Mouse (Mus musculus) adrenal gland, postnatal 10 days (tissue): Measurements from ENCODE around the gene Wfdc16. TPM values are rescaled to one million over a fixed set of nuclear protein-coding genes. Genes with fewer than 3 reads are reported as not detected.

Experiments
- DNase-seq: peaks from one replicate; pipeline ENCODE4 v3.0.0; 2021; ENCODE audit warnings: mixed read lengths
- long read RNA-seq, 2 experiments: library from polyadenylated mRNA; stranded (forward); transcript quantifications; one replicate each; pipeline ENCODE4 v2.0.0; 2021
- total RNA-seq, 2 experiments: library from RNA; stranded (reverse); gene quantifications; 2 replicates each; pipeline ENCODE4 v1.2.3; 2021

The Wfdc16 gene
- total RNA-seq, result not detected
- long read RNA-seq, experiment 1, result 0 reads
- long read RNA-seq, experiment 2, result 0 reads

DNA sequence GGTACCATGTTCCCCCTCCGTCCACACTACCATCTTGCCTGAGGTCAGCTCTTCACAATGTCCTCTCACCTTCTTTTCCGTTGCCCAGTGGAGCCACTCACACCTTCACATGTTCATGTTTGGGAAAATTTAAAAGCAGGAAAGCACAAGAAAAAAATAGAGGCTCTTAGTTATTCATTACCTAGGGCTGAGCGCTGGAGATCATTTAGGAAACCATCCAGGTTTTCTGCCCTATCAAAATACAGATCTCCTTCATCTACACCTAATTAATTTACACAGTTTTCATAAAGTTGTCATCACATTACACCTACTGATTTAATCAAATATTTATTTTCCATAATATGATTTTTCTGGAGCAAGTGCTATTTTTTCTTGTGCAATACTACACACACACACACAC, at the start of gene Wfdc16:
Gene Wfdc16 (minus strand): TSS at position 101 of the 400 bp plus-strand sequence.
- no peak for DNase-seq

DNA sequence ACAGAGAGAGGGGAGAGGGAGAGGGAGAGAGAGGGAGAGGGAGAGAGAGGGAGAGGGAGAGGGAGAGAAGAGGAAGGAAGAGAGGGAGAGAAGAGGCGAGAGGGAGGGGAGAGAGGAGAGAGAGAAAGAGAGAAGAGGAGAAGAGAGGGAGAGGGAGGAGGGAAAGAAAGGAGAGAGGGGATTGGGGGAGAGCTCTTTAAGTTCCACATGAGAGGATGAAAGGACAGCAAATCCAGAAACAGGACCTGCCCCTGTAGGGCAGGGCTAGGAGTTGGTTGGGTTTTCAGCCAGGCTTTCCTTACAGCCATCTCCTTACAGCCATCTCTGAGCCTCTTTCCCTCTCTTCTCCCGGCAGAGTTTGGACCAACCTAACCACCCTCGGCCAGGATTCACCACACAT, 46.2 kb upstream of the Wfdc16 start, which contains the start of gene Wfdc13:
Gene Wfdc13 (plus strand): TSS at position 301 of the 400 bp plus-strand sequence.
- no peak for DNase-seq

DNA sequence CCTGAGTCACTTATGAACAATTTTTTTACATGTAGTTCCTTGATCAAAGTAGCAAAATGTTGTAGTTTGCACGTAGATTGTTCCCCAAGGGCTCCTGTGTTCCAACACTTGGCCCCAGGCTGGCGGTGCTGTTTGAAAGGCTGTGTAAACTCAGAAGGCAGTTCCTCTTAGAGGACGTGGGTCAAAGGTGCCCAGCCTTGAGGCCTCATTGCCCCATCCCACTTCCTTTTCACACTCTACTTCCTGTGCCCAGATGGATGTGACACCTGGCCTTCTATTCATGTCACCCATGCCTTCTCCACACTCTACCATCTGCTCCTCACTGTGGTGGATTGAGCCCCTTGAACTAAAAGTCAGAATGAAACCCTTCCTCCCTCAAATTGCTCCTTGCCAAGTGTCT, 41.3 kb upstream of the Wfdc16 start:
- peak; percentile 49 for DNase-seq

DNA sequence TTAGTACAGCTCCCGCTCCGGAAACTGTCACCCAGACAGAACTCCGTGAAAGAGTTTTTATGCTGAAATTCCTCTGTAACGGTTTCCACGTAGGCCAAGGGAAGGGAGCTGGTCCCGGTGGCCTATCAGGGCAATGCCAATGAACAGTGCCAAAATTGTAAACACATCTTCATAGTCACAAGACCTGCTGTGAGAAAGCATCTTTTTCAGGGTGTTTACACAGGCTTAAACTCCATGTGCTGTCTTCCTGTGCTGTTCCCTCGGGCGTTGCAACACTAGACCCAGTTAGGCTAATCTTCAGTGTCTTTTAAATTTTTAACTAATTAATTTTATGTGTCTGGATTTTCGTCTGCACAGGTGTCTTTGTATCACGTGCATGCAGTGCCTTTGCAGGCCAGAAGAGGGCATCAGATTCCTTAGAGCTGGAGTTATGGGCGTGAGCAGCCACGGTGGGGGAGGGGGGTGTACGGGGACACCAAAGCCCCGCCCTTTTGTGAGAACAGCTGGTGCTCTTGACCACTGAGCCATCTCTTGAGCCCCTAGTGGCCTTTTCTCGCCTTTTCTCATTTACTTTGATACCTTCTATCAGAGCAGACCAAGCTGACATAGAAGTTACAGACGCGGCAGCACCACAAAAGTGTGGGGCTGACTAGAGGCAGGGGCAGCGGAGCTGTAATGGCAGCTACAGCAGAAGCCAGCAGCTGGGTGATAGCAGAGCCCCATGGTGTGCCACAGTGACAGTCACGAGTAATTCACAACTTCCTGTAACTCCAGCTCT, 40.4 kb upstream of the Wfdc16 start:
- peak; percentile 81 for DNase-seq

DNA sequence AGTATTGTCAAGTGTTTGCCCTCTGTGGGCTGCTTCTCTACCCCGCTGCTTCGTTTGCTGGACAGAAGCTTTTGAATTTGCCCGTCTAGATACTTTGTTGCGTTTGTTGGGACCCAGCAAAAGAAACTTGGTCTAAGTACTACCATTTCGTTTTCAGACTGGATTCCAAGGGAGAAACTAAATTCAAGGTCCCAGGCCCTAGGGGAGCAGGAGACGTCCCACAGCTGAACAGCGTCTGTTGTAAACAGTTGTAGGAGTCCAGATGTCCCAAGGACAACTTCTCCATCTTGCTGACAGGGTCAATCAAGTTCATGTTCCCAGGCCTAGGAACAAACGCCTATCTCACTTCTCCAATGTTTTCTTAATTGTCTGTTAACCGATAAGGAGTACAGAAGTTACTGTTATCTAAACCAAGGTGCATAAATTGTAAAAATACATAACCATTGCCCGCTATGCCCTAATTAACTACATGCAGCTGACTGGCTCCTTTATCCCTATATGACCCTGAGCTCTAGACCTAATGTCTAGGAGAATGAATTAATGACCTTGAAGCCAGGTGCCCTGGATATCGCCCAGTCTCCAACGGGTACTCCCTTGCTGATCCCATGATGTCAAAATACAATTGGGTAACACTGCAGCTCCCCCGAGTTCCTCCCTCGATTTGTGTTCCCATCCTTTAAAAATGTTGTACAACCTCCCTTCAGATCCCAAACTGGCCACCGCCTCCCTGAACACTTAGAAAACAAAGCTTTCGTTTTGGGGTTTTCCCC, 38.5 kb upstream of the Wfdc16 start:
- no peak for DNase-seq

DNA sequence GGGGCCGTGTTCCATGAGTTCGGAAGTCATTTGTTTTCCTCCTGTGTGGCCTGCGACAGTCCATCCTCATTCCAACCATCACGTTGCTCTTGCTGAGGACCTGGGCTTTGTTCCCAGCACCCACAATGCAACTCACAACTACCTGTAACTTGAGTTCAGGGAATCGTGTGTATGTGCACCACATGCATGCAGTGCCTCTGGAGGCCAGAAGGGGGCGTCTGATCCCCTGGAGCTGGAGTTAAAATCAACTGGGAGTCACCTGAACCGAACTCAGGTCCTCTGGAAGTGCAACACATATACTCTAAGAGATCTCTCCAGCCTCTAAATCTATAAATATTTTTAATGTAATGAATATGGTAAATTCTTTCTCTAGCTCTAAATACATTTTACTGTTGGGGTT, 37.5 kb upstream of the Wfdc16 start:
- DNase-seq, result no peak

DNA sequence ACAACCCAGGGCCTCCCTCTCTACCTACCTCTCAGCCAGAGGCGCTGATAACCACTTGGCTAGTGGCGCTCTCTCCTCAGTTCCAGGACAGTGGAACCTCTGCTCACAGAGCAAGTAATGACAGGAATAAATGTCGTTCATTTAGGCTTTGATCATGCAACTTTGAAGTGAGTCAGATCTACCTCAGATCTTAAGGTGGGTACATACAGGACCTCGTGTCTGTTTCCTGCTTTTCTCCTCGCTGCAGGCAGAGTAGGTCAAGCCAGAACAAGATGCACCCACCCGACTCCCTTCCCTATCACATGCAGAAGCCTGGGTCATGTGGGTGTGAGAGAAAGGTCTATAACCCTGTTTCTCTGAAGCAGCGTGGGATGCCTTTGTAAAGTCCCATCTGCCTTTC, 35.4 kb upstream of the Wfdc16 start, which contains the start of gene Wfdc11:
Gene Wfdc11 (minus strand): TSS at position 101 of the 400 bp plus-strand sequence.
- DNase-seq, result no peak

DNA sequence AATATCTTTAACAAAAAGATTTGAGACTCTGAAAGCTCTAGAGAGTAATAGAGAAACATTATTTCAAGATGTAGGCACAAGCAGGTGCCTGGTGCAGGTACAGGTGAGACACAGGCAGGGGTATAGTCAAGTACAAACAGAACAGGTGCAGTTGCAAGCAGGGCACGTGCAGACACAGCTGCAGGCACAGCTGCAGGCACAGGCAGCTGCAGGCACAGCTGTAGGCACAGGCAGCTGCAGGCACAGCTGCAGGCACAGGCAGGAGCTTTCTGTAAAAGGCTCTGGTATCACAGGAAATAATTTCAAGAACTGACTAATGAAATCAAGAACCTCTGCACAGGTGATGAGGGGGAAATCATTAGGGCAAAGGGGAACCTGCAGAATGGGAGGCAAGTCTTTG, 32.3 kb upstream of the Wfdc16 start:
- DNase-seq, result no peak

DNA sequence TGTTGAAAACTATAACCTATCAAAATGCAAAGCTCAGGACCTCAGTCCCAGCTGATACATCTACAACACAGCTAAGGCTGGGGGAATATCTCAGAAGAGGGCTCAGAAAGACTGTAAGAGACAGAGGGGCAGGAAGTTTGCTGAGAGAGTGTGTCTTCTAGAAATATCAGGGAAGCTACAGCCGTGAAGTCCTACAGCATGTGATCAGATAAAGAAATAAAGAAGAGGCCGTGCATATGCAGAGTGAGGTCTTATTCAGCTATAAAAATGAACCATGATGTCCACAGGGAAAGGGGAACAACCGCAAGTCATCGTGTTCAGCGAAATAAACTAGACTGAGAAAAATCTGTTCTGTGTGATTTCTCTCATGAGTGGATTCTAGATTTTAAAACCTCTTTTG, 31.7 kb upstream of the Wfdc16 start:
- DNase-seq, result no peak

DNA sequence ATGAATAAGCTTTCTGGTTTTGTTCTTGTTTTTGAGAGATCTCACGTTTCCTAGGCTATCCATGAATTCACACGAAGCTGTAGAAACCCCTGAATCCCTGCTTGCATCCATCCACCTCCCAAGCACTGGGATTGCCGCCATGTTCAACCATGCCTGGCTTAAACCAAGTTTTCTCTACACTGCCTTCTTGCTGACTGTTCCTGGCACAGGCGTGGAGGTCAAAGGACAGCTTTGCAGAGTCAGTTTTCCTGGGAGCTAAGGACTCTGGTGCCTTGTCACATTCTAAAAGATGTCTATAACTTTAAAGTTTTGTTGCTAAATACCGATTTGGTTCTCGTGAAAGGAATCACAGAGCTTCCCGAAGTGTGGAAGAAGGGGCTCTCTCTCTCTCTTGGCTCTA, 26.3 kb upstream of the Wfdc16 start:
- no peak for DNase-seq

DNA sequence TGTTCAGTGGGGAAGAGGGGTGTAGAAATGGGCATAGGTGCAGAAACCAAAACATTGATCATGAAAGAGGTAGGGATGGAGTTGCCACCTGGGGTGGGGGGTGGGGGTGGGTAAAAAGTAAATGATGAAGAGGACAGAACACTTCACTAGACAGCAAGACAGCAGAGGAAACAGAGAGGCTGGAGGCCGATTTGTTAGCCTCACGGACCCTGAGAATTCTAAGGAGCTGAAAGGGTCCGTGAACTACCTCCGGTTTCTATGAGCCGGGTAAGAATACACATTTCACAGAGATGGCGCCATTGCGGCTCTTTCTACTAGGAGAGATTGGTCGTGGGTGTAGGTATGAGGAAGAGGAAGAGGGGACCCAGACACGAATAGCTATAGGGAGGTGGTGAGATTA, 17.9 kb upstream of the Wfdc16 start, which contains the start of gene Wfdc9:
Gene Wfdc9 (minus strand): TSS at position 101 of the 400 bp plus-strand sequence.
- no peak for DNase-seq

DNA sequence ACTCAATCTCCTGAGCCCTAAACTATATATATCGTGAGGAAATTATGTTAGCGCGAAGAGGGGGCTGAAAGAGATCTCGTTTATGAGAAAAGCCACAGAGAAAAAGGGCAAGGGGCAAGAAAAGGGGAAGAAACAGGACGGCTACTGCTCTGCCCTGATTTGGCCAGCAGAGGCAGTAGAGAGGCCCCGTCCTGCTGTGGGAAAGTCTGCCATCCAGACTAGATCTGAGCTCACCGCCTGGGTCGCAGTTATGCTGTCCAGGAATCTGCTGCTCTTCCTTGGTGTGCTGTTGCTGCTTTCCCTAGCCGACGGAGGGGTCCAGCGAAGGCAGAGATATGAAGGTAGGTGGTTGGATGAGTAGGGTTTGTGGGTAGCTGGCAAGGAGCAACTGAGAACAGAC, 17.3 kb upstream of the Wfdc16 start, which contains the start of gene Wfdc10:
Gene Wfdc10 (plus strand): TSS at position 189 of the 400 bp plus-strand sequence.
- peak; percentile 72 for DNase-seq

DNA sequence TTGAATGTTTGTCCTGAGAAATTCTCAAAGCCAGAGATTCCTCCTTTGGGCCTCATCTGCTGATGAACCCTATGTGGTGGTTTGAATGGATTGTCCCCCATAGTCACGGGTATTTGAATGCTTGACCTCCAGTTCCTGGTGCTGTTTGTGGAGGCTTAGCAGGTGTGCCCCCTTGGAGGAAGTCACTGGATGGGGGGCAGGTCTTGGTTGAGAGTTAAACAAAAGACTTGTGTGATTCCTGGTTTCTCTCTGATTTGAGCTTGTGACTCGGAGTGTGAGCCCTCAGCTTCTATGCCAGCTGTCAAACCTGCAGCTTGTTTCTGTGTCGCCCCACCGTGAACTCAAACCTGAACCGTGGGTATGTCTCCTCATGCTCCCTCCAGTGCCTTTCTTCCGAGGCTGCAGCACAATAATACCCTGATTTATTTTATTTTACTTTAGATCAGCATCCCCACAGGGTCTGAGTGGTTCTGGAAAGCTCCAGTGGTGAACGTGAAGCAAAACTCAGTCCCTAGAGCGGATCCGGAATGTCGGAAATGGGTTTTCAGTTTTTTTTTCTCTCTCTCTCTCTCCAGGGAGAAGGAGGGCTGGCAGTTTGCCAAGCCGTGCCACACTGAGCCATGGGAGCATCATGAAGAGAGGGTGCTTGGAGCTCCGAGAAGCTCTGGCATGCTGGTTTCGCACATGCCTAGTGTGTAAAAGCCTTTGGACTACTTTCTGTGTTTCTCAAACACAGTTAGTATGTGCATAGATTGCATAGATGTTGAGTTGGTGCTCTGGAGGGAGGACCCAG, 3.5 kb upstream of the Wfdc16 start:
- peak; percentile 42 for DNase-seq

DNA sequence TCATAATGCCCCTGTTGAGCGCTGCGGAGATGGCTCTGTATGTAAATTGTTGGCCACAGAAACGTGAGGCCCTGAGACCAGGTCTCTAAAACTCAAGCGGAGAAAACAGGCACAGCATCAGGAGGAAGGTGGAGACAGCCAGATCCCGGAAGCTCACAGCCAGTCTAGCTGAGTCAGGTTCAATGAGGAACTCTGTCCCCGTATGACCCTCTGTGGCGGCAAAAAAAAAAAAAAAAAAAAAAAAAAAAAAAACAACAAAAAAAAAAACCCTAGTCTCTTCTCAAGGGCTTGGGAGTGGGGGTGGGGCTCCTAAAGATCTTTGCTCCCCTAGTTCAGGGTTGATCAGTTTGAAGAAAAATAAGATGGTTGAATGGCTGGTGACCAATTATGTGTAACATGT, 2.5 kb upstream of the Wfdc16 start:
- no peak for DNase-seq

DNA sequence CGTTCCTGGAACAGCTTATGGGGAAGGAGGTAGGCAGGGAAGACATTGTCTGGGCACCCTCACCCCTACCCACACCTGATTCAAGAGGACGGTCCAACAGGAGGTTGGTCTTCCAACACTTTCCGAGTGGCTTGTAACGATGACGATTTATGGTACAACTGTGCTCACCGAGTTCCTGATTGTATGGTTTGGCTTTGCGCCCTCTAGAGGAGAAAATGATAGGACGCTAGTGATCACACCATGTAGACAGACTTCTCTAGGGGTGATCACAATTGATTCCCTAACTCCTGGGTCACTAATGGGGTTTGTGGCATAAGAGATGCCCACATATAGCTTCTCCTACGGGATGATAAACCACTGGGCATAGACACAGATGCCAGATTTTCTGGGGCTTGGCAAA, 3.3 kb downstream of the Wfdc16 start:
- DNase-seq, result no peak

DNA sequence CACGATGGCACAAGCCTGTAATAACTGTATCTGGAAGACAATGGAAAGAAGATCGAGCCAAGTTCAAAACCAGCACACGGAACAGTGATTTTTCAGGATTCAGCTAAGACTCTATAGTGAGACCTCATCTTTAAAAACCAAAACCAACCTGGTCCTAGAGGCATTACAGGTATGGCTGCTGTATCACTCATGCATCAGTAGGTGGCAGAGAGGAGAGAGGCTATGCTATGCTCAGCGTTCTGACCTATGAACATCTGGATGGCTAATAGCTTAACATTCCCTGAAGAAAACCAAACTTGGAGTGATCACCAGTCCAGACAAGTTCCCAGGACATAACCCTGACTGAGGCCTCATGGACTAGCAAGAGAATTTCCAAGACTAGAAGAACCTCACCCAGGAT, 16.8 kb downstream of the Wfdc16 start:
- no peak for DNase-seq

DNA sequence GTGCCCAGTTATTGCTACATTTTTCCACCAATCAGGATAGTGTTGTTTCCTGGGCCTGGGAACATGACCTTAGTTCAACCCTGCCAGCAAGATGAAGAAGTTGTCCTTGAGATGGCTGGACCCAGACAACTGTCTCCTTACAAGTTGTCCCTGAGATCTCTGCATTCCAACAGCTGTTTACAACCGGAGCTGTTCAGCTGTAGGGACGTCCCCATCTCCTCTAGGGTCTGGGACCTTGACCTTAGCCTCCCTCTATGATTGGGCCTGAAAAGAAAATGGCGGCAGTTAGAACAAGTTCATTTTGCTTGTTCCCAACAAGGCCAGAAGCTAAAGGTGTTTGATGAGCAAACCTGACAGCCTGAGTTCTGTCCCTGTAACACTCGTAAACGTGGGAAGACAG, 19.5 kb downstream of the Wfdc16 start:
- DNase-seq, result no peak

DNA sequence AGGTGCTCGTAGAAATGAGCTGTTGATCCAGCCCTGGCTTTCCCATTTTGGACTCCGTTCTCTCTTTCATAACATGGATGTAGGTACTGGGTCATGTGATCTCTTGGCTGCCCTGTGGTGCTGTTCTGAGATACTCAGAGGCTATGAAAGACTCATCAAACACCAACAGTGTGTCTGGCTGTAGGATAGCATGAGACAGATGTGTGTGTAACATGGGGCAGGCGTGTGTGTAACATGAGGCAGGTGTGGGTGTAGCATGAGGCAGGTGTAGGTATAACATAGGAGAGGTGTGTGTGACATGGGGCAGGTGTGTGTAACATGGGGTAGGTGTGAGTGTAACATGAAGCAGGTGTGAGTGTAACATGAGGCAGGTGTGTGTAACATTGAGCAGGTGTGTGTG, 23.2 kb downstream of the Wfdc16 start:
- no peak for DNase-seq

DNA sequence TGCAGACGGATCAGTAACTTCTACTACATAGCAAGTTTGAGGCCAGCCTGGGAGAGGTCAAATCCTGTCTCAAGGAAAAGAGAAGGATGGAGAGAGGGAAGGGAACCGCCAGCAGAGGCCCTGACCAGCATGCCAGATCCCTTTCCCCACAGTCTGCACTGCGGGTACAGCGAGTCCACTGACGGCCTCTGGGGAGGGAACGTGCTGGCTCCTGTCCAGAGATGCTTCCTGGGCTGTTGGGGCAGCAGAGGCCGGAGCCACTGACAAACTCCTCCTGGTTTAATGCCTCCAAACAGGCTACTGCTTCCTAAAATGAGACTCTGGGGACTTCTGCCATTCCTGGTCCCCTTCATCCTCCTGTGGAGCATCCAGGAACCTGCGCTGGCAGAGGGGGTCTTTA, 25.1 kb downstream of the Wfdc16 start, which contains the start of the genes Wfdc6b and Wfdc8:
Gene Wfdc6b (plus strand): TSS at position 52 of the 400 bp plus-strand sequence.
Gene Wfdc8 (minus strand): TSS at position 156 of the 400 bp plus-strand sequence.
- DNase-seq, result peak; percentile 70

DNA sequence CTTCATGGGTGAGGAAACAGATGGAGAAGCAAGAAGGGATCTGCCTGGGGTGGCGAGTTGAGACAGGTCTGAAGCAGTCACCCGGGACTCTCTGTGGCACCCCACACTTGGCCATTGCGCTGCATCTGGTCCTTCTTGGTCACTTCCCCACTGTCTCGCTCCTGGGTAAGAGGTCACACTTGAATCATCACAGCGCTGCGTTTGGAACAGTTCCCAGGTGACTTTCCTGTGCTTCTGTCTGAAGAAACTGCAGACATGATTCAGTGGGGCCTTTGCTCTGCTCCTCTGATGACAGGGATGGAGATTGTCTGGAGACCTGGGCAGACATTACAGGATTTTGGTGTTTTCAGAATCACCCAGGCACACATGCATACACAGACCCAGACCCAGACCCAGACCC, 29.8 kb downstream of the Wfdc16 start:
- DNase-seq, result peak; percentile 48

DNA sequence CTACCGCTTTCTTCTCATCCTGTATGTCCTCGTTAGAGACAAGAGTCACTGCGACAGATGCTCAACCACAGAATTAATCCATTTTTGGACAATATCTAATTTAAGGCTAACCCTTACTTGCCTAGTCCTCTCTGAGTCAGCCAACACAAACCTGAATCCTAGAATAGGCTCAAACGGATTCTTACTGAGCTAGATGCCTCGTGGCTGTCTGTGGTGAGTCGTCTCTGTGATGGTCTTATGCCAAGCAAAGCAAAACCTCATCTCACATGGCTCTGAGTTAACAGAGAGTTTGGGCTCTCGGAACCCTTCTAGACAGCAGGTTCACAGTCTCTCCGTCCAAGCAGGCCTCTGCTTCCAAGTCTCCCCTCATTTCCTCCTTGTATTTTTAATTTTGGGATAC, 34.2 kb downstream of the Wfdc16 start:
- DNase-seq, result no peak

DNA sequence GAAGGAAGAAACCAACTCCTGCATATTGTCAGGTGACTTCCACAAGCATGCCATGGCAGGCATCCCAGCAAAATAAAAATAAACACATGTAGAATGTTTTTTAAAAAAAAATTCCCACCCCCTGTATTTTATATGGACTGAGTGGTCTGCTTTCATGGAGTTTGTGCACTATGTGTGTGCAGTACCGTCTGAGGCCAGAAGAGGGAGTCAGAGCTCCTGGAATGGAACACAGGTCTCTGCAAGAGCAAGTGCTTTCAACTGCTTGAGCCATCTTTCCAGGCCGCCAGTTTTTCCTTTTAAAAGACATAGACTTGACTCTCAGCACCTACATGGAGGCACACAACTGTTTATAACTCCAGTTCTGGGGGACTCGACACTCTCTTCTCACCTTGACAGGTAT, 35.1 kb downstream of the Wfdc16 start:
- DNase-seq, result no peak
